Mouse (Mus musculus): Measurements from ENCODE around the gene Slc25a10. TPM values are rescaled to one million over a fixed set of nuclear protein-coding genes. Genes with fewer than 3 reads are reported as not detected.

Slc25a10 gene
- polyA plus RNA-seq, 1 experiment from 2014 or later, result 68.9 TPM

- Histone ChIP-seq H3K4me2 (peak overlapping the region; percentile 93), H3K9me3 (ENCODE audit: low read depth, low read length) (no peaks in the 10 kb centered on the region), H3K9ac (peak overlapping the region; percentile 77), H3K27me3 (ENCODE audit: insufficient read depth, low read length) (no peaks in the 10 kb centered on the region), H3K4me3 (ENCODE audit: low read depth, low read length) (peak overlapping the region; percentile 94), H3K27ac (ENCODE audit: low read depth) (peak overlapping the region; percentile 84), H3K4me1 (ENCODE audit: insufficient read depth) (peaks cover 15% of the 10 kb centered on the region), H3K36me3 (ENCODE audit: insufficient read depth) (peaks cover 66% of the 10 kb centered on the region)
- DNase-seq (no peak), ATAC-seq (ENCODE audit: insufficient read depth) (no peak)
- WGBS, result 28% methylated on average over 3 of the region's 3 CpGs
- no peak for TF ChIP-seq CTCF (IDR thresholded peaks at IDR 0.05; ENCODE audit: low read depth)
Measured at GRCm38 (mm10) chr11:120492878-120493203, 1.2 kb downstream of the Slc25a10 start.

GRCm38 (mm10) chr11:120493351-120493750 lies 1.7 kb downstream of the Slc25a10 start:
- H3K36me3 ChIP-seq (ENCODE audit: insufficient read depth), result peaks cover 66% of the 10 kb centered on the region
- peaks cover 15% of the 10 kb centered on the region for H3K4me1 ChIP-seq (ENCODE audit: insufficient read depth)
- DNase-seq (no peak), ATAC-seq (ENCODE audit: insufficient read depth) (no peak)
- peak overlapping the region; percentile 94 for H3K4me3 ChIP-seq (ENCODE audit: low read depth, low read length)
- peak overlapping the region; percentile 77 for H3K9ac ChIP-seq
- peak overlapping the region; percentile 84 for H3K27ac ChIP-seq (ENCODE audit: low read depth)
- TF ChIP-seq CTCF (IDR thresholded peaks at IDR 0.05; ENCODE audit: low read depth), result no peak
- H3K9me3 ChIP-seq (ENCODE audit: low read depth, low read length), result no peaks in the 10 kb centered on the region
- H3K4me2 ChIP-seq, result peak overlapping the region; percentile 93
- 47% methylated on average over 3 of the region's 3 CpGs for WGBS
- H3K27me3 ChIP-seq (ENCODE audit: insufficient read depth, low read length), result no peaks in the 10 kb centered on the region

GRCm38 (mm10) chr11:120493911-120494310 lies 2.3 kb downstream of the Slc25a10 start:
- no peak for TF ChIP-seq CTCF (IDR thresholded peaks at IDR 0.05; ENCODE audit: low read depth)
- 0 out of 2 replicates have a peak overlapping the region, but pooled peaks have one; percentile 77 for H3K9ac ChIP-seq
- DNase-seq, result no peak
- peaks cover 66% of the 10 kb centered on the region for H3K36me3 ChIP-seq (ENCODE audit: insufficient read depth)
- H3K4me3 ChIP-seq (ENCODE audit: low read depth, low read length), result peak overlapping the region; percentile 94
- no peaks in the 10 kb centered on the region for H3K27me3 ChIP-seq (ENCODE audit: insufficient read depth, low read length)
- H3K4me2 ChIP-seq, result peak overlapping the region; percentile 93
- H3K9me3 ChIP-seq (ENCODE audit: low read depth, low read length), result no peaks in the 10 kb centered on the region
- H3K27ac ChIP-seq (ENCODE audit: low read depth), result no peak overlapping the region
- 84% methylated on average over 3 of the region's 3 CpGs for WGBS
- ATAC-seq (ENCODE audit: insufficient read depth), result no peak
- H3K4me1 ChIP-seq (ENCODE audit: insufficient read depth), result peaks cover 15% of the 10 kb centered on the region

GRCm38 (mm10) chr11:120497436-120497835 lies 5.8 kb downstream of the Slc25a10 start:
- no peak overlapping the region for H3K27ac ChIP-seq (ENCODE audit: low read depth)
- no peak overlapping the region for H3K4me3 ChIP-seq (ENCODE audit: low read depth, low read length)
- ATAC-seq (ENCODE audit: insufficient read depth) (no peak), DNase-seq (no peak)
- H3K27me3 ChIP-seq (ENCODE audit: insufficient read depth, low read length), result no peaks in the 10 kb centered on the region
- 0 out of 2 replicates have a peak, but pooled peaks cover 6% of the 10 kb centered on the region for H3K4me1 ChIP-seq (ENCODE audit: insufficient read depth)
- no peak overlapping the region for H3K4me2 ChIP-seq
- no peak for TF ChIP-seq CTCF (IDR thresholded peaks at IDR 0.05; ENCODE audit: low read depth)
- 89% methylated on average over 3 of the region's 3 CpGs for WGBS
- H3K9me3 ChIP-seq (ENCODE audit: low read depth, low read length), result no peaks in the 10 kb centered on the region
- no peak overlapping the region for H3K9ac ChIP-seq
- peaks cover 59% of the 10 kb centered on the region for H3K36me3 ChIP-seq (ENCODE audit: insufficient read depth)

GRCm38 (mm10) chr11:120498226-120498625 lies 6.6 kb downstream of the Slc25a10 start:
- no peak overlapping the region for H3K4me2 ChIP-seq
- no peak for TF ChIP-seq CTCF (IDR thresholded peaks at IDR 0.05; ENCODE audit: low read depth)
- H3K9me3 ChIP-seq (ENCODE audit: low read depth, low read length), result no peaks in the 10 kb centered on the region
- H3K4me1 ChIP-seq (ENCODE audit: insufficient read depth), result 0 out of 2 replicates have a peak, but pooled peaks cover 1% of the 10 kb centered on the region
- H3K27me3 ChIP-seq (ENCODE audit: insufficient read depth, low read length), result no peaks in the 10 kb centered on the region
- H3K36me3 ChIP-seq (ENCODE audit: insufficient read depth), result peaks cover 59% of the 10 kb centered on the region
- no peak overlapping the region for H3K4me3 ChIP-seq (ENCODE audit: low read depth, low read length)
- ATAC-seq (ENCODE audit: insufficient read depth), result no peak
- no peak for DNase-seq
- H3K27ac ChIP-seq (ENCODE audit: low read depth), result no peak overlapping the region
- H3K9ac ChIP-seq, result no peak overlapping the region
- 91% methylated on average over 12 of the region's 12 CpGs for WGBS

- Histone ChIP-seq H3K36me3 (ENCODE audit: insufficient read depth) (peaks cover 55% of the 10 kb centered on the region), H3K4me1 (ENCODE audit: insufficient read depth) (no peaks in the 10 kb centered on the region), H3K9me3 (ENCODE audit: low read depth, low read length) (no peaks in the 10 kb centered on the region), H3K4me3 (ENCODE audit: low read depth, low read length) (no peak overlapping the region), H3K27ac (ENCODE audit: low read depth) (no peak overlapping the region), H3K4me2 (no peak overlapping the region), H3K27me3 (ENCODE audit: insufficient read depth, low read length) (no peaks in the 10 kb centered on the region), H3K9ac (no peak overlapping the region)
- 77% methylated on average over 5 of the region's 5 CpGs for WGBS
- ATAC-seq (ENCODE audit: insufficient read depth) (no peak), DNase-seq (no peak)
- TF ChIP-seq CTCF (IDR thresholded peaks at IDR 0.05; ENCODE audit: low read depth), result no peak
Measured at GRCm38 (mm10) chr11:120498891-120499290, 7.3 kb downstream of the Slc25a10 start.

GRCm38 (mm10) chr11:120499894-120500293 lies 8.3 kb downstream of the Slc25a10 start:
- Histone ChIP-seq H3K4me2 (no peak overlapping the region), H3K9ac (no peak overlapping the region; the same call in 1 of the 2 replicates), H3K36me3 (ENCODE audit: insufficient read depth) (peaks cover 45% of the 10 kb centered on the region), H3K9me3 (ENCODE audit: low read depth, low read length) (no peaks in the 10 kb centered on the region), H3K27ac (ENCODE audit: low read depth) (no peak overlapping the region), H3K4me3 (ENCODE audit: low read depth, low read length) (no peak overlapping the region), H3K4me1 (ENCODE audit: insufficient read depth) (no peaks in the 10 kb centered on the region), H3K27me3 (ENCODE audit: insufficient read depth, low read length) (no peaks in the 10 kb centered on the region)
- 73% methylated on average over 6 of the region's 6 CpGs for WGBS
- TF ChIP-seq CTCF (IDR thresholded peaks at IDR 0.05; ENCODE audit: low read depth), result no peak
- no peak for DNase-seq
- ATAC-seq (ENCODE audit: insufficient read depth), result 0 out of 2 replicates have a peak, but pooled peaks have one; percentile 32
